Mouse (Mus musculus) forebrain, embryonic 13.5 days (tissue): Measurements from ENCODE around the gene Ugt1a2. TPM values are rescaled to one million over a fixed set of nuclear protein-coding genes. Genes with fewer than 3 reads are reported as not detected.

Experiments
- ATAC-seq: fragments of 200-750 bp; cut with Nextera tagmentation; 2 replicates; pipeline ENCODE4 v1.8.0; 2017
- H3K27ac ChIP-seq: fragments of 300-500 bp; sonication (generic); 2 replicates; pipeline ENCODE4 v1.5.1; 2015; ENCODE audit warnings: inconsistent platforms, mild to moderate bottlenecking, moderate library complexity
- H3K27me3 ChIP-seq: fragments of 300-500 bp; sonication (generic); 2 replicates; pipeline ENCODE4 v1.6.1; 2015; ENCODE audit warnings: mild to moderate bottlenecking, inconsistent platforms
- H3K36me3 ChIP-seq: fragments of 300-500 bp; sonication (generic); 2 replicates; pipeline ENCODE4 v1.6.1; 2015; ENCODE audit warnings: mild to moderate bottlenecking, inconsistent platforms; ENCODE audit not compliant: poor library complexity, severe bottlenecking
- H3K4me1 ChIP-seq: fragments of 300-500 bp; sonication (generic); 2 replicates; pipeline ENCODE4 v1.6.1; 2015; ENCODE audit warnings: inconsistent platforms
- H3K4me2 ChIP-seq: fragments of 300-500 bp; sonication (generic); 2 replicates; pipeline ENCODE4 v1.6.1; 2015; ENCODE audit warnings: inconsistent platforms, mild to moderate bottlenecking, moderate library complexity
- H3K4me3 ChIP-seq: fragments of 300-500 bp; sonication (generic); 2 replicates; pipeline ENCODE4 v1.5.1; 2015; ENCODE audit warnings: mild to moderate bottlenecking, inconsistent platforms
- H3K9ac ChIP-seq: fragments of 300-500 bp; sonication (generic); 2 replicates; pipeline ENCODE4 v1.6.1; 2015; ENCODE audit warnings: mild to moderate bottlenecking, inconsistent platforms
- H3K9me3 ChIP-seq: fragments of 300-500 bp; sonication (generic); replicated peaks from 2 replicates; pipeline ENCODE4 v1.6.1; 2016; ENCODE audit warnings: inconsistent platforms
- WGBS: fragments of 180-500 bp; shearing (Covaris S2); methylation state at CpG from one replicate; pipeline ENCODE4 v1.1.7; 2015; 5-methylcytosine and 5-hydroxymethylcytosine counted together
- polyA plus RNA-seq: library from polyadenylated mRNA; unstranded; fragments of >200 nt; fragmentation: Nextera tagmentation; extraction: Ambion mirVana; gene quantifications from 2 replicates; pipeline ENCODE4 v1.2.1, GENCODE M21; 2015

Gene Ugt1a2
- polyA plus RNA-seq, 1 experiment from 2014 or later = not detected

DNA sequence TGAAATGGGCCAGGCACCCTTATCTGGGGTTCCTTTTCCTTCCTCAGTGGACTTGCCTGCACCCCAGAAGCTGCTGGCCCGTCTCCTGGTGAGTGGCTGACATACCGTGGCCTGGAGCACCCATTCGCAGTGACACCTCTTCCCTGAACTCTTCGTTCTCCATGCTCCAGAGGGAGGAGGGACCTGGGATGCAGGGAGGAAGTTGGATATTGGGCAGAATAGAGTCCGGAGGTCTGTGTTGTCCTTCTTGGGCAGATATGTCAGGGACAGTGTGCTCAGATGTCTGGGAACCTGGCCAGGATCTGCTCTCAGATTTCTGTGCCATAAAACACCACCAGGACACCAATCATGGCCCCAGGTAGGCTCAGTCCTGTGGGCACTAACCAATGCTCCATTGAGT is 39.7 kb downstream of the Ugt1a2 start:
- no peak for ATAC-seq
- WGBS = 73% methylated on average over 5 of the region's 5 CpGs
- Histone ChIP-seq H3K36me3 (no peaks in the 10 kb centered on the region), H3K4me2 (no peak overlapping the region), H3K4me3 (no peak overlapping the region), H3K27me3 (no peaks in the 10 kb centered on the region), H3K9me3 (peaks cover 95% of the 10 kb centered on the region), H3K27ac (no peak overlapping the region), H3K4me1 (no peaks in the 10 kb centered on the region), H3K9ac (no peak overlapping the region)

DNA sequence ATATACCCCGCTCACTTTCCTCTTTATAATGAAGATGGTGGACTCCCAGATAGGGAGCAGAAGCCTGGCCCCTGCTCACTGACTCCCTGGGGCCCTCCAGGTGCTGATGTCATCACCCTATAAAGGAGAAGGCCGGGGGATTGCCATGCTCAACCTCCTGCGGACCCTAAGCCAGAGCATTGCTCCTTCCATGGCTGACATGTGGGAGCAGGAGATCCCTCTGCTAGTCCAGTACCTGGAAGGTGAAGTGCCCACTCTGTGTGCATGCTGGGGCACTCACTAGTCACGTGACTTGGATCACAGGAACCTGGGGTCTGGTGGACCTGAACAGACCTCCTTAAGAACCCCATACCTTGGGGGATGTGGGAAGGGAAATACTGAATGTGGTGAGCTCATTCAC is 40.2 kb downstream of the Ugt1a2 start:
- H3K4me3 ChIP-seq = no peak overlapping the region
- H3K27me3 ChIP-seq = no peaks in the 10 kb centered on the region
- no peak overlapping the region for H3K27ac ChIP-seq
- H3K9ac ChIP-seq = no peak overlapping the region
- no peak overlapping the region for H3K4me2 ChIP-seq
- H3K9me3 ChIP-seq = peaks cover 95% of the 10 kb centered on the region
- H3K36me3 ChIP-seq = no peaks in the 10 kb centered on the region
- WGBS = 71% methylated on average over 4 of the region's 4 CpGs
- ATAC-seq = no peak
- H3K4me1 ChIP-seq = no peaks in the 10 kb centered on the region

DNA sequence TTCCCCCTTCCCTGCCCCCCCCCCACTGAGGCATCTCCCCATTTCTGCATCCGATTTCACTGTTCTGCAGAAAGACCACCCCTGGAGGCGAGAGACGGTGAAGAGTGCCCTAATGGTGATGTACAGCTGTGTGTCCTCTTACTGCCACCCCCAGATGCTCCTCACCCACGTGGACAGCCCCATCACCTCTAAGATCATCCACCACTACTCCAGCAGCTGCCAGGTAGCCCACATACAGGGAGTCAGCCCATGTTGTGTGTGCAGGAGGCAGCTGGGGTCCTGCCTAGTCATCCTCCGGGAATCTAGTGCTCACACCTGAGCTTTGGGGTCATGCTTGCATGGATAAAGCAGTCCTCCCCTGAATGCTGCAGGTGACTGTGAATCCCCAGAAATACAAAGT is 43.5 kb downstream of the Ugt1a2 start:
- 65% methylated on average over 5 of the region's 5 CpGs for WGBS
- Histone ChIP-seq H3K9ac (no peak overlapping the region), H3K36me3 (no peaks in the 10 kb centered on the region), H3K9me3 (peaks cover 98% of the 10 kb centered on the region), H3K4me3 (no peak overlapping the region), H3K4me2 (no peak overlapping the region), H3K4me1 (no peaks in the 10 kb centered on the region), H3K27me3 (no peaks in the 10 kb centered on the region), H3K27ac (no peak overlapping the region)
- no peak for ATAC-seq

DNA sequence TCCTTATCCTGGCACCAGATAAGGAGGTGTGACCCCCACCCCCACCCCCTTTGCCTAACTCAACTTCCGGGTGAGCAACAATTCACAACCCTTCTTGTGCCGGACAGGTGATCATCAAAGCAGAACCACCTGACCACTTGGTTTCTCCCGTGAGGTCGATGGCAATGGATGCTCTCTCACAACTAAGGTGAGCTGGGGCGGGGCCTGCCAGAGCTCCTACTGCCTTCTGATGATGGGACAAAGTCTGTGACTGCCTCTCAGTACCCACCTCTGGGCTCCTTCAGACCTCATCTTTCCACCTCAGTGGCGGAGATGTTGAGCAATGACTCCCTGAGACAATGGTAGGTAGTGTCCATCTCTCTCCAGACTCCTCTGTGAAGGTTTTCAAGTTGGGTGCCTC is 45.5 kb downstream of the Ugt1a2 start:
- no peak overlapping the region for H3K4me2 ChIP-seq
- no peak overlapping the region for H3K27ac ChIP-seq
- peaks cover 98% of the 10 kb centered on the region for H3K9me3 ChIP-seq
- H3K36me3 ChIP-seq = no peaks in the 10 kb centered on the region
- no peak overlapping the region for H3K4me3 ChIP-seq
- ATAC-seq = no peak
- 76% methylated on average over 6 of the region's 6 CpGs for WGBS
- no peaks in the 10 kb centered on the region for H3K27me3 ChIP-seq
- no peaks in the 10 kb centered on the region for H3K4me1 ChIP-seq
- H3K9ac ChIP-seq = no peak overlapping the region

DNA sequence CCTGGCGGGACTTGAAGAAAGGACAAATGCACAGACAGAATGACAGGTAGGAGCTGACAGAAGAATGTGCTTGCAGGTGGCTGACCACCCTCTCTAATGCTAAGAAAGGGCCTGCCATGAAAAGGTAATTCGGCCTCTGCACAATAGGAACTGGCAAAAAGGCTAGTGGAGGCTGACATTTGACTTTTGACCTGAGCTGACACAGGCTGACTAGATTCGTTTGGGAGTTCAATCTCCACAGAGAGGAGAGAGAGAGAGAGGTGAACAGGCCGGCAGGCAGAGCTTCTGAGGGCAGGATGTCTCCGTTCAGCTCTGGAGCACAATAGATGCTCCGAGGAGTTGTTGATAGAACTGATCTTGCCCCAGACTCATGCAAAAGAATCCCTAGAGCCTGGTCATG is 46.0 kb downstream of the Ugt1a2 start:
- ATAC-seq = no peak
- no peaks in the 10 kb centered on the region for H3K27me3 ChIP-seq
- no peak overlapping the region for H3K4me2 ChIP-seq
- no peak overlapping the region for H3K27ac ChIP-seq
- H3K9ac ChIP-seq = no peak overlapping the region
- no peak overlapping the region for H3K4me3 ChIP-seq
- no peaks in the 10 kb centered on the region for H3K36me3 ChIP-seq
- H3K9me3 ChIP-seq = peaks cover 98% of the 10 kb centered on the region
- 46% methylated on average over 6 of the region's 6 CpGs for WGBS
- no peaks in the 10 kb centered on the region for H3K4me1 ChIP-seq

DNA sequence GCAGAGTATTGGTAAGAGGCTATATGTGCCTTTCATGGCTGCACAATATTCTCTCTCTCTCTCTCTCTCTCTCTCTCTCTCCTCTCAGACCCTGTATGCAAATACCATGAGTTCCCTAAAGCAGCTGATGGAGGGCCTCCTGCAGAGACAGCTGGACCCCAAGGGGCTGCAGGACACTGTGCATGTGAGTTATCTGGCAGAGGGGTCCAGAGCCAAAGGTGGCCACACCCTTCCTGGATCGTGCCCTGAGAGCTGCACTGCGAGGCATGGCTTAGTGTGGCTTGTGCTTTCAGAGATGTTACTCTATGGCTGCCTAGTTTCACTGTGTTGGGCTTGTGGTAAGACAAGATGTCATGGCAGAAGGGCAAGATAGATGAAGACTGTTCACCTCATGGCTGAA is 47.3 kb downstream of the Ugt1a2 start:
- WGBS = 43% methylated on average over 2 of the region's 2 CpGs
- no peak overlapping the region for H3K9ac ChIP-seq

DNA sequence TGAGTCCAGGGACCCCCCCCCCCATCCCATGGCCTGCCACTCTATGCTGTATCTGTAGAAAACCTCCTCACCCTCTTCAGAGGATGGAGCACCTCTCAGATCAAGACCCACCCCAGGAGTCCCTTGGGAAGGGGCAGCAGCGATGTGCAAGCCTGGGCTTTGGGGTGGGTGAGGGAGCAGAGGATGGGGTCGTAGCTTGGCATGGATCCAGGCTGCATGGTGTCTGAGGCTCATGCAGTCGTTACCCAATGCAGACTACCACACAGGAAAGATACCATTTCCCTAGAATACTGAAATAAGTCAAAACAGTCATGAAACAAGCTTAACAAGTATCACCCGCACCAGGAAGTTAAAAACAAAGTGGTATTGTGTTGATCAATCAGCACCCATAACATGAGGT is 48.3 kb downstream of the Ugt1a2 start:
- Histone ChIP-seq H3K9ac (no peak overlapping the region), H3K27ac (no peak overlapping the region), H3K36me3 (no peaks in the 10 kb centered on the region), H3K4me1 (no peaks in the 10 kb centered on the region), H3K9me3 (peaks cover 97% of the 10 kb centered on the region), H3K4me3 (no peak overlapping the region), H3K4me2 (no peak overlapping the region), H3K27me3 (no peaks in the 10 kb centered on the region)
- WGBS = 67% methylated on average over 4 of the region's 4 CpGs
- ATAC-seq = no peak

More for the DNA sequence above, 47.3 kb downstream of the Ugt1a2 start:
- Histone ChIP-seq H3K4me1 (no peaks in the 10 kb centered on the region), H3K4me3 (no peak overlapping the region), H3K4me2 (no peak overlapping the region), H3K36me3 (no peaks in the 10 kb centered on the region), H3K27me3 (no peaks in the 10 kb centered on the region), H3K9me3 (peaks cover 96% of the 10 kb centered on the region), H3K27ac (no peak overlapping the region)
- ATAC-seq = no peak

DNA sequence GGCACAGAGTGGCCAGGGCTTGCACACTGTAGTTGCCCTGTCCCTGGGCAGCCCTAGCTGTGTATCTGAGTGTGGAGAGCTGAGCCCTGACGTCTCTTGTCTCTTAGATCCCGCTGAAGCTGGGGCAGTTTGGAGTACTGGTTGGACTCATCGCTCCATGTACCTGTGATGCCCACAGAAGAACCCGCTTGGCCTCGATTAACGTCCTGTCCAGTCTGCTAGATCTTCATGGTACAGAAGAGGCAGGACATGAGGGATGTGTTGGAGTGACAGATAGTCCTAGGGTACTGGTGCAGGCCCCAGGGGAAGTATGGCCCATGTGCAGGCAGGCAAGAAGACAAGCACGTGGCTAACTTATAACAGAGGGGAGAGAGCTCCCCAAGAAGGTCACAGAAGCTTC is 49.2 kb downstream of the Ugt1a2 start:
- no peaks in the 10 kb centered on the region for H3K27me3 ChIP-seq
- H3K27ac ChIP-seq = no peak overlapping the region
- no peak overlapping the region for H3K4me3 ChIP-seq
- no peak overlapping the region for H3K4me2 ChIP-seq
- H3K9me3 ChIP-seq = peaks cover 97% of the 10 kb centered on the region
- no peaks in the 10 kb centered on the region for H3K36me3 ChIP-seq
- no peaks in the 10 kb centered on the region for H3K4me1 ChIP-seq
- no peak for ATAC-seq
- H3K9ac ChIP-seq = no peak overlapping the region
- WGBS = 81% methylated on average over 7 of the region's 7 CpGs

DNA sequence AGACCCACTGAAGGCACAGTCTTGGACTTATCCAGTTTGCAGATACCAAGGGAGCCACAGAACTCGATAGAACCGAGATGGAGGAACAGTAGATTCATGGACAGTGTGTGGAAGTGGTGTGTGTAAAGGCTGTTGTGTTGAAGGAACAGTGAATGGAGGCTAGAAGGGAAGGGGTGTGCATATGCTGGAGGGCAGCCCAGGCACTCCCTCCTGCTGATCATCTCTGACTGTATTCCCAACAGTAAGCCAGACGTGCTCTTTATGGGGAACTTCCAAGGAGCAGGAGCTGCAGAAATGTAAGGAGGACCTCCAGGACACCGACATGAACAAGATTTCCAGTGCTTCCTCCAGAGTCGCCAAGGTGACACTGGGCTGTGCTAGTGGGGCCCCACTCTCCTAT is 49.6 kb downstream of the Ugt1a2 start:
- no peak overlapping the region for H3K4me3 ChIP-seq
- no peak overlapping the region for H3K4me2 ChIP-seq
- no peak overlapping the region for H3K27ac ChIP-seq
- no peak overlapping the region for H3K9ac ChIP-seq
- H3K4me1 ChIP-seq = no peaks in the 10 kb centered on the region
- H3K27me3 ChIP-seq = no peaks in the 10 kb centered on the region
- WGBS = 80% methylated on average over 5 of the region's 5 CpGs
- no peak for ATAC-seq
- no peaks in the 10 kb centered on the region for H3K36me3 ChIP-seq
- peaks cover 97% of the 10 kb centered on the region for H3K9me3 ChIP-seq

DNA sequence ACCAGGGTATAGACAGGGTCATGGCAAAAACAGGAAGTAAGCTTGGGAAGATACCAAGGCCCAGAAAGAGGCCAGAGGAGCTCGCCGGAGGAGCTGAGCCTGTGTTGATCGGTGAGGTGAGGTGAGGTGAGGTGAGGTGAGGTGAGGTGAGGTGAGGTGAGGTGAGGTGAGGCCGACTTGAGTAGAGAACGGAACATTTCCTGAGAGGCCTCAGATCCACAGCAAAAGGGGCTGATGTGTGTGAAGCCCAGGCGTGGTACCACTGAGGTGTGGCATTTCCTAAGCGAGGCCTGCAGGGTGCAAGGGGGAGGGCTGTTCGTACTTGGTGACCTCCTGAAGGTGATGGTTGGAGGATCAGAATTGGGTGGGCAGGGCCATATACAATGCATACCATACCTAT is 52.7 kb downstream of the Ugt1a2 start:
- H3K27me3 ChIP-seq = no peaks in the 10 kb centered on the region
- peaks cover 97% of the 10 kb centered on the region for H3K9me3 ChIP-seq
- ATAC-seq = no peak
- H3K4me1 ChIP-seq = no peaks in the 10 kb centered on the region
- no peak overlapping the region for H3K4me2 ChIP-seq
- 76% methylated on average over 8 of the region's 8 CpGs for WGBS
- H3K9ac ChIP-seq = no peak overlapping the region
- H3K4me3 ChIP-seq = no peak overlapping the region
- H3K27ac ChIP-seq = no peak overlapping the region
- H3K36me3 ChIP-seq = no peaks in the 10 kb centered on the region

DNA sequence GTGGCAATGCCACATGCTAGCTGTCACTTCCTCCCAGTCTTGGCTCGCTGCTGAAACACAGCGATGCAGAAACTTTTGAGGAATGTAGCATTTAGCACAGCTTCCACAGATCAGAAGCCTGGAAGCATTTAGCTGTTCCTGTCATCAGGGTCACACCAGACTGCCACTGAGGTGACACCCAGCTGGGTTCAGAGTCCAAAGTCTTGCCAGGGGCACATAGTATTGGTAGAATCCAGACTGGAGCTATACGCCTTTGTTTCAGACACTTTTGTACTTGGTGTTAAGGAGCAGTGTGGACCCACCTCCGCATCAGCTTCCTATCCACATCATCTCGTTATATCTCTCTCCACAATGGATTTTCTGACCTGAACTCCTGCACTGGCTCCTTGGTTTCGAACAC is 53.1 kb downstream of the Ugt1a2 start:
- no peak for ATAC-seq
- H3K9me3 ChIP-seq = peaks cover 97% of the 10 kb centered on the region

DNA sequence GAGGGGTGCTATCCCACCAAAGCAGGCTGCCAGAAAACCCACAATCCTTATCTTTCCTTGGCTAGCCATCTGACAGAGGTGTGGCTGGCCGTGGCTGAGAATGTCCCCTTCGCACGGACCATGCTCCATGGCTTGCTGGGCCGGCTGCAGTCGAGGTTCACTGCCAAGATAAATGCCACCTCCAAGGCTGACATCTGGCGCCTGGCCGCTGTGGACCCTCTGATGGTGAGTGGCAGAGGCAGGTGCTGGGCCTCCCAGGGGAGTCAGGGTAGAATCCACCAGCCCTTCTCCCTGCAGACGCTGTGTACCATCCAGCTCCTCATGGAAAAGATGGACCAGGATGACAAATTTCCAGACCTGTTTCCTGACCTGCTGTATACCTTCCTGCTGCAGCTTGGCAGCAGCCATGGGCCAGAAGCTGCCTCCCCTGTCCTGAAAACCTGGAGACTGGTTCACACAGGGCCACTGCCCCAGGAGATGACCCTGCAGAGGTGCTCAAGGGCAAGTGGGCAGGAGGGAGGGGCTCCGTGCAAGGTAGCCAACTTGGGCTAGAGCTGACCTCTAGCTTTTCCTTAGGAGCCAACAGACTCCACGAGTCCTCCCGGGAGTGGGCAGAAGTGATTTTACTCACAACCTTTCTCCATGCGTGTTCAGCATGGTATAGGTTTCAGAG is 54.5 kb downstream of the Ugt1a2 start:
- H3K36me3 ChIP-seq = peaks cover 9% of the 10 kb centered on the region
- no peak for ATAC-seq
- H3K27ac ChIP-seq = no peak overlapping the region
- peaks cover 87% of the 10 kb centered on the region for H3K9me3 ChIP-seq
- H3K4me2 ChIP-seq = no peak overlapping the region
- H3K4me3 ChIP-seq = no peak overlapping the region
- H3K4me1 ChIP-seq = no peaks in the 10 kb centered on the region
- H3K27me3 ChIP-seq = no peaks in the 10 kb centered on the region
- no peak overlapping the region for H3K9ac ChIP-seq
- WGBS = 88% methylated on average over 12 of the region's 12 CpGs

More for the DNA sequence above, 53.1 kb downstream of the Ugt1a2 start:
- H3K36me3 ChIP-seq = no peaks in the 10 kb centered on the region
- WGBS = 69% methylated on average over 6 of the region's 6 CpGs
- H3K4me1 ChIP-seq = no peaks in the 10 kb centered on the region
- no peak overlapping the region for H3K4me3 ChIP-seq
- H3K4me2 ChIP-seq = no peak overlapping the region
- no peaks in the 10 kb centered on the region for H3K27me3 ChIP-seq
- H3K27ac ChIP-seq = no peak overlapping the region
- H3K9ac ChIP-seq = no peak overlapping the region

DNA sequence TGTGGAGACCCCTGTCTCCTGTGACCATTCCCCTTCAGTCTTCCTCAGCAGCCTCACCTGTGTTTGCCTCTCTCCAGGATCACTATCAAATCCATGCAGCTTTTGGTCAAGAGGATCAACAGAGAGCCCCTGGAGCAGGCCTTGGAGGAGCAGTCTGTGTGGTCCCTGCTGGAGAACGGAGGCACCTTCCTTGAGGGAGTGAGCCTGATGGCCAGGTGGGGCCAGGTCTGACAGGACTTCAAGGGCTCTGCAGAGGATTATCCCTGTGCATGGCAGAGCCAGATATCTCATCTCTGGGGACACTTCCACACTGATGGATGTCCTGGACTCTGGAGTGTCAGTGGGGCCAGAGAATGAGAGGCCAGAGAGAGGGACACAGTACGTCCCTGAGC is 55.1 kb downstream of the Ugt1a2 start:
- Histone ChIP-seq H3K4me3 (no peak overlapping the region), H3K27ac (no peak overlapping the region), H3K9me3 (peaks cover 82% of the 10 kb centered on the region), H3K4me2 (no peak overlapping the region), H3K36me3 (peaks cover 14% of the 10 kb centered on the region), H3K9ac (no peak overlapping the region), H3K4me1 (no peaks in the 10 kb centered on the region), H3K27me3 (no peaks in the 10 kb centered on the region)
- ATAC-seq = no peak
- WGBS = 63% methylated on average over 2 of the region's 2 CpGs
